Mouse (Mus musculus): Measurements from ENCODE around the gene Hcrt. TPM values are rescaled to one million over a fixed set of nuclear protein-coding genes. Genes with fewer than 3 reads are reported as not detected.
"Not testable (repeated sequence)": the region's sequence is repeated elsewhere in the genome, so short reads cannot be mapped to it uniquely, and the experiment has no call there.

Gene Hcrt
- polyA plus RNA-seq (2016; fragmentation: Nextera tagmentation; extraction: Ambion mirVana) = not detected in 2 replicates

DNA sequence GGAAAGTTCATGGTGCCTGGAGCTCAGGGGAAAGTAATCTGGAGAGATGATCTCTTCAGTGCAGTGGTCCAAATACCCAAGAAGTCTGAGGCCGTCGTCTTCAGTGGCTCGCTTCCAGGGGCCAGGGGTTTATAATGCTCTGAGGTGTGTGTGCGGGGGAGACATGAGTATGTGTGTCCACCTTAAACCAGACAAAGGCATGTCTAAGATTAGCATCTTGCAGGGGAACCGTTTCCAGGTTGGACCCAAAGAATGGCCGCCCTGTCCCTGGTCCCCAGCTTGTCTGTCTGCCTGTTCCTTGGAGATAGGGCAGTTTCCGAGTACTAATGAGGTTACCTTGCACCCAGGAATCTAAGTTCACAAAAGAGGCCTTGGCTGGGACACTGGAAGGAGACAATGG lies at the start of gene Hcrt:
TSS of gene Hcrt (minus strand) at position 101 of the 400 bp plus-strand sequence.
- no peak for DNase-seq (ENCODE audit: extremely low spot score, low spot score)
- Histone ChIP-seq H3K27me3 (ENCODE audit: poor library complexity, severe bottlenecking) (peaks cover 51% of the 10 kb centered on the region), H3K36me3 (replicated peaks) (no peaks in the 10 kb centered on the region), H3K4me3 (peak within 1 kb of the TSS; percentile 55), H3K27ac (peak within 1 kb of the TSS; percentile 69), H3K9me3 (no peaks in the 10 kb centered on the region), H3K4me1 (peaks cover 32% of the 10 kb centered on the region)
- WGBS = 90% methylated on average over 7 of the region's 7 CpGs

- peaks cover 11% of the 10 kb centered on the region for H3K4me1 ChIP-seq
- 88% methylated on average over 2 of the region's 2 CpGs for WGBS
- peaks cover 3% of the 10 kb centered on the region; the same call in 1 of the 2 replicates for H3K36me3 ChIP-seq (replicated peaks)
- no peak overlapping the region for H3K27ac ChIP-seq
- H3K4me3 ChIP-seq = no peak overlapping the region
- no peak for DNase-seq (ENCODE audit: extremely low spot score, low spot score)
- H3K9me3 ChIP-seq = peaks cover 7% of the 10 kb centered on the region; the same call in 1 of the 2 replicates
- H3K27me3 ChIP-seq (ENCODE audit: poor library complexity, severe bottlenecking) = no peaks in the 10 kb centered on the region
Observed at GRCm38 (mm10) chr11:100811132-100811531, 48.4 kb upstream of the Hcrt start.

GRCm38 (mm10) chr11:100810516-100810915 lies 47.8 kb upstream of the Hcrt start:
- peaks cover 7% of the 10 kb centered on the region; the same call in 1 of the 2 replicates for H3K9me3 ChIP-seq
- H3K36me3 ChIP-seq (replicated peaks) = peaks cover 6% of the 10 kb centered on the region; the same call in 1 of the 2 replicates
- H3K27ac ChIP-seq = no peak overlapping the region
- no peaks in the 10 kb centered on the region for H3K27me3 ChIP-seq (ENCODE audit: poor library complexity, severe bottlenecking)
- H3K4me3 ChIP-seq = no peak overlapping the region
- H3K4me1 ChIP-seq = peaks cover 11% of the 10 kb centered on the region
- WGBS = 76% methylated on average over 9 of the region's 9 CpGs
- DNase-seq (ENCODE audit: extremely low spot score, low spot score) = no peak

DNA sequence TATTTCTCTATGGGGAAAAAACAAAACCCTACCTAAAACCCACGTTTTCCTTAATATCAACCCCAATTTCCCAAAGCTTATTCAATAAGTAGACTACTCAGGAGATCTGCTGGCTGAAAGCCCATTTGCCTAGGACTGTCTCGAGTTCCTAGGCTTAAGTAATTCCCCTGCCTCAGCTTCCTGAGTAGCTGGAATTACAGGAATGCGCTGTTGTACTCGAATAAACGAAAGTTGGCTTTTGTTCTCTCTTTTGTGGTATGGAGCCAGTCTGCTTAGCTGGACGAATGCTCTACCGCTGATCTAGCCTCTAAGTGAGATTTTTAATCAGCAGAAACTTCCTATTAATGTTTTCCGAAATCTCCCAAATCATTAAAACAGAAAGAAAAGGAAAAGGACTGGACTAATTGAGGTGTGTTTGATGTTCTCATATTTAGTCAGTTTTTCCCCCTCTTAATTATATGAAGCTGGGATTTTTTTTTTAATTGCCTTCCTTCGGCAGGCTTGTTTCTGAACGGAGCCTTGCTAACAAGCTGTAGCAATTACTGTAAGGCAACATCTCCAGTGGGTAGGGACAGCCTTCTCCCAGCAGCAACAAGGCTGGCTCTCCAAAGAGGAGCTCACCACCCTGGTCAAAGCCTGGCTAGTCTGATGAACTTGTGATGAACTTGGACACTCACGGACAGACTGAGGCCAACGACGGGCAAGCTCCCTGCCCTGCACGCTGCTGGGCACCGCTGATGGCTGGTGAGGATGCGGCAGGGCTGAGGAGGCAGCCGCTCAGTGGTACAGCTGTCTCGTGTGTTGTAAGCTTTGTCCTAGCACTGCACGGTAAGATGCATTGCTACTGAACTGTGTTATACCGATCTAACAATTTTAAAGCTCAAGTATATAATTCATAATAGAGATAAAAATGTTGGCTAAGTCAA lies 43.9 kb upstream of the Hcrt start:
- 76% methylated on average over 20 of the region's 20 CpGs for WGBS
- Histone ChIP-seq H3K27ac (peak overlapping the region; percentile 56), H3K36me3 (replicated peaks) (peaks cover 39% of the 10 kb centered on the region), H3K9me3 (peaks cover 11% of the 10 kb centered on the region; the same call in 1 of the 2 replicates), H3K27me3 (ENCODE audit: poor library complexity, severe bottlenecking) (no peaks in the 10 kb centered on the region), H3K4me3 (no peak overlapping the region), H3K4me1 (peaks cover 6% of the 10 kb centered on the region)
- no peak for DNase-seq (ENCODE audit: extremely low spot score, low spot score)

DNA sequence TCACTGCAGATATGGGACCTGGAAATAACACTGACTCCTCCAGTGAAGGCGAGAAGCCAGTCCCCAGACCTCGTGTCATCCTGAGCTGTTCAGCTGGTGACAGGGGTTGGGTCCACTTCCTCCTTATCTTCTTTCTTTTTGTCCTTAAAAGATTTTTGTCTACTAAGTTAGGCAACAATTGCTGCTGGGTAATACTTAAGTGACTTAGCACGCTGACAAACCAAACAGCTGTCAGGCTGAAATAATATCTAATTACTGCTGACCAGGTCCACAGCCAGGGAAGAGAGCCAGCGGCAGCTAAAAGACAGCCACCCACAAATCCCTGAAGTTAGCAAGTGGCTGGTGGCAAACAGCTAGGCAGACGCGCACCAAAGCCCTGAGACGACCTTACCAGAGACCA lies 42.8 kb upstream of the Hcrt start:
- H3K4me1 ChIP-seq = peaks cover 6% of the 10 kb centered on the region
- no peak for DNase-seq (ENCODE audit: extremely low spot score, low spot score)
- no peak overlapping the region for H3K27ac ChIP-seq
- 87% methylated on average over 7 of the region's 7 CpGs for WGBS
- H3K9me3 ChIP-seq = peaks cover 4% of the 10 kb centered on the region; the same call in 1 of the 2 replicates
- no peak overlapping the region for H3K4me3 ChIP-seq
- peaks cover 45% of the 10 kb centered on the region for H3K36me3 ChIP-seq (replicated peaks)
- H3K27me3 ChIP-seq (ENCODE audit: poor library complexity, severe bottlenecking) = no peaks in the 10 kb centered on the region

GRCm38 (mm10) chr11:100804409-100804808 lies 41.7 kb upstream of the Hcrt start:
- no peak overlapping the region for H3K4me3 ChIP-seq
- H3K4me1 ChIP-seq = peaks cover 6% of the 10 kb centered on the region
- H3K27me3 ChIP-seq (ENCODE audit: poor library complexity, severe bottlenecking) = no peaks in the 10 kb centered on the region
- H3K9me3 ChIP-seq = peaks cover 4% of the 10 kb centered on the region; the same call in 1 of the 2 replicates
- whole genome bisulfite sequencing = 97% methylated on average over 10 of the region's 10 CpGs
- no peak for DNase-seq (ENCODE audit: extremely low spot score, low spot score)
- H3K27ac ChIP-seq = no peak overlapping the region
- H3K36me3 ChIP-seq (replicated peaks) = peaks cover 47% of the 10 kb centered on the region

DNA sequence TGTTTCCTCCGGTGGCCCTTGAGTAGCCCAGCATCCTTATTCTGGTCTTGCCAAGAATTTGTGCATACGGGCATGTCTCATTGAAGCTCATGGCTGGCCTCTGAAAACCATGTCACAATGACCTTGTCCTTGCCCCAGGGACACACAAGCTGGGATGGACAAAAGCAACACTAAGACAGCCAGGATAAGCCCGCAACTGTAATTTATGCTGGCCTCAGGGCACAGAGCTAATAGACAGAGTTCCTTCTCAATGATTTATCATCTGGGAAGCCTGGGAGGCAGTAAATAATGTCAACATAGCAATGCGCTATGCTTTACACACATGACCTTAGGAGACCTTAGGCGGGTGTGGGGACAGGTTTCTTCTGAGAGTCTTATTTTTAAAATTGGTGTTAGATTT lies 36.7 kb upstream of the Hcrt start:
- peaks cover 51% of the 10 kb centered on the region for H3K36me3 ChIP-seq (replicated peaks)
- WGBS = 90% methylated on average over 5 of the region's 5 CpGs

GRCm38 (mm10) chr11:100796585-100796984 lies 33.9 kb upstream of the Hcrt start:
- Histone ChIP-seq H3K27ac (no peak overlapping the region), H3K36me3 (replicated peaks) (peaks cover 24% of the 10 kb centered on the region), H3K27me3 (ENCODE audit: poor library complexity, severe bottlenecking) (no peaks in the 10 kb centered on the region), H3K9me3 (no peaks in the 10 kb centered on the region), H3K4me3 (no peak overlapping the region), H3K4me1 (no peaks in the 10 kb centered on the region)
- no peak for DNase-seq (ENCODE audit: extremely low spot score, low spot score)
- 65% methylated on average over 8 of the region's 8 CpGs for WGBS

More for the DNA sequence above, 36.7 kb upstream of the Hcrt start:
- Histone ChIP-seq H3K4me3 (no peak overlapping the region), H3K27me3 (ENCODE audit: poor library complexity, severe bottlenecking) (no peaks in the 10 kb centered on the region), H3K9me3 (peaks cover 4% of the 10 kb centered on the region; the same call in 1 of the 2 replicates), H3K27ac (no peak overlapping the region), H3K4me1 (no peaks in the 10 kb centered on the region)
- no peak for DNase-seq (ENCODE audit: extremely low spot score, low spot score)

GRCm38 (mm10) chr11:100795386-100795785 lies 32.7 kb upstream of the Hcrt start:
- peaks cover 22% of the 10 kb centered on the region; the same call in 1 of the 2 replicates for H3K36me3 ChIP-seq (replicated peaks)
- no peak overlapping the region for H3K4me3 ChIP-seq
- WGBS = 96% methylated on average over 2 of the region's 2 CpGs
- H3K4me1 ChIP-seq = no peaks in the 10 kb centered on the region
- H3K9me3 ChIP-seq = no peaks in the 10 kb centered on the region
- no peaks in the 10 kb centered on the region for H3K27me3 ChIP-seq (ENCODE audit: poor library complexity, severe bottlenecking)
- DNase-seq (ENCODE audit: extremely low spot score, low spot score) = no peak
- H3K27ac ChIP-seq = no peak overlapping the region

- 93% methylated on average over 2 of the region's 2 CpGs for WGBS
- Histone ChIP-seq H3K27ac (no peak overlapping the region), H3K36me3 (replicated peaks) (peaks cover 24% of the 10 kb centered on the region), H3K4me3 (no peak overlapping the region), H3K9me3 (no peaks in the 10 kb centered on the region), H3K27me3 (ENCODE audit: poor library complexity, severe bottlenecking) (no peaks in the 10 kb centered on the region), H3K4me1 (peaks cover 11% of the 10 kb centered on the region)
- no peak for DNase-seq (ENCODE audit: extremely low spot score, low spot score)
Observed at GRCm38 (mm10) chr11:100791457-100792049, 28.8 kb upstream of the Hcrt start.

DNA sequence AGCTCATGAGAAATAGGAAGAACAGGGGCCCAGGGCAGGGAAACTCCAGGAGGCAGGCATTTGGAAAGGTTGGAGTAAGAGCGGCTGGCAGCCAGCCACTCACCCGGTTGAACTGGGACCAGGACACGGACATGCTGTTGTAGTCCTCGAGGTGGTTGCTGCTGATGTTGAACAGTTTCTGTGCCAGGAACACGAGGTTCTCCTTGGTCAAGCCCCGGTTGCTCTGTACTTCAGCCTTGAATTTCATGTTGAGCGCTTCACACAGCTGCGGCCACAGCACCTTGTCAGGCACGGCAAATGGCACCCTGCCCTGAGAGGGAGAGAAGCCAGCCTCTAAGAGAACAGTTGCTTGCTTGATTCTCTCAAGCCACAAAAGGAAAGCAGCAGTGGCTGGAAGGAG lies 27.9 kb upstream of the Hcrt start:
- not testable (repeated sequence) for H3K27ac ChIP-seq; H3K9me3 ChIP-seq; H3K4me3 ChIP-seq; H3K27me3 ChIP-seq (ENCODE audit: poor library complexity, severe bottlenecking); DNase-seq (ENCODE audit: extremely low spot score, low spot score)
- 91% methylated on average over 9 of the region's 9 CpGs for WGBS
- Histone ChIP-seq H3K4me1 (peaks cover 15% of the 10 kb centered on the region), H3K36me3 (replicated peaks) (peaks cover 20% of the 10 kb centered on the region)

GRCm38 (mm10) chr11:100789702-100790101 lies 27.0 kb upstream of the Hcrt start:
- 88% methylated on average over 3 of the region's 3 CpGs for WGBS
- H3K27me3 ChIP-seq (ENCODE audit: poor library complexity, severe bottlenecking) = no peaks in the 10 kb centered on the region
- H3K4me1 ChIP-seq = peaks cover 15% of the 10 kb centered on the region
- H3K9me3 ChIP-seq = no peaks in the 10 kb centered on the region
- no peak overlapping the region for H3K4me3 ChIP-seq
- H3K36me3 ChIP-seq (replicated peaks) = peaks cover 20% of the 10 kb centered on the region
- no peak overlapping the region for H3K27ac ChIP-seq
- DNase-seq (ENCODE audit: extremely low spot score, low spot score) = no peak

GRCm38 (mm10) chr11:100785774-100786173 lies 23.0 kb upstream of the Hcrt start:
- Histone ChIP-seq H3K36me3 (replicated peaks) (peaks cover 34% of the 10 kb centered on the region), H3K9me3 (no peaks in the 10 kb centered on the region), H3K4me1 (peaks cover 15% of the 10 kb centered on the region), H3K27ac (no peak overlapping the region), H3K4me3 (no peak overlapping the region), H3K27me3 (ENCODE audit: poor library complexity, severe bottlenecking) (no peaks in the 10 kb centered on the region)
- no peak for DNase-seq (ENCODE audit: extremely low spot score, low spot score)
- 94% methylated on average over 2 of the region's 2 CpGs for WGBS
